ENCODE assay signal across 8 mouse cellular contexts in the genomic region with DNA sequence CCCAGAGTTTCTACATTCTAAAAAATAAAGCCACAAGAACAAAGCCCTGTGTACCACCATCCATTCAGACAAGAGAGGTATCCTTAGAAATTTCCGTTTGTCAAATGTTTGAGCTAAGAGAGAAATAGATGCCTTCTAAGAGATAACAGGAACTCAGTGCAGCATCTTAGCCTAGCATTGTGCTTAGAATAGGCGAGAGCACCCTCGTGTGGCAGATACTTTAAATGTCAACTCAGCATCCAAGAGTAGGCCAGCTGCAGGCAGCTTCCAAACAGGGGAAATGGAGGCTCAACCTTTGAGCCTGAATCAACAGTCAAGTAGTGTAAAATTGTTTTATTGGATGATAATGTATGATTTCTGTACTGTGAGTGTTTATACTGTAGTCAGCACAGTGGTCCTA. TPM values are rescaled to one million over a fixed set of nuclear protein-coding genes. Genes with fewer than 3 reads are reported as not detected.
DNase-seq lines count a peak whose midpoint lies in the region; ATAC-seq and TF ChIP-seq lines count a peak whose summit lies in the region.

No protein-coding gene starts in this region.

- 0 out of 2 replicates have a peak, but pooled peaks have one; percentile 66 for ATAC-seq in intestine, embryonic 14.5 days (replicated peaks; ENCODE audit: low FRiP score, low TSS enrichment, low read depth)
- peak; percentile 91 for ATAC-seq in midbrain, embryonic 16.5 days

- no peak overlapping the region for H3K4me3 ChIP-seq in thymus, adult 2 months (ENCODE audit: control insufficient read depth, insufficient read depth, low read length)
- no peak overlapping the region for H3K4me3 ChIP-seq in intestine, embryonic 14.5 days (ENCODE audit: low read depth, low read length)
- no peak overlapping the region for H3K4me3 ChIP-seq in midbrain, embryonic 16.5 days (ENCODE audit: low read depth, low read length)

- H3K9me3 ChIP-seq in intestine, embryonic 14.5 days (ENCODE audit: control insufficient read depth, low read length), result no peaks in the 10 kb centered on the region
- no peaks in the 10 kb centered on the region for H3K9me3 ChIP-seq in midbrain, embryonic 16.5 days (replicated peaks; ENCODE audit: control insufficient read depth, low read length, poor library complexity, severe bottlenecking)

- DNase-seq in thymus, adult 2 months, result peak; percentile 67
- no peak for DNase-seq in thymus, adult 18-20 months
- peak; percentile 67 to 72 for DNase-seq in cerebellum, postnatal 14 days
- DNase-seq in gastrocnemius, adult 18-20 months (ENCODE audit: low spot score), result peak; percentile 75
- DNase-seq in intestine, embryonic 14.5 days (ENCODE audit: low spot score), result peak; percentile 63
- peak; percentile 45 to 74 for DNase-seq in left cerebral cortex, postnatal 36 days (ENCODE audit: low spot score in 2 of 2)
- DNase-seq in splenic B cell, adult 2 months (ENCODE audit: low read depth, low spot score), result peak; percentile 81

- no peak for TF ChIP-seq CTCF in thymus, adult 2 months (IDR thresholded peaks at IDR 0.05; ENCODE audit: borderline replicate concordance, control insufficient read depth, extremely low read depth, insufficient read depth, low read length, poor library complexity)

- H3K4me1 ChIP-seq in thymus, adult 2 months (replicated peaks; ENCODE audit: control insufficient read depth, insufficient read depth, low read length), result no peaks in the 10 kb centered on the region
- no peaks in the 10 kb centered on the region for H3K4me1 ChIP-seq in intestine, embryonic 14.5 days (replicated peaks; ENCODE audit: control insufficient read depth, insufficient read depth, low read length)
- H3K4me1 ChIP-seq in midbrain, embryonic 16.5 days (ENCODE audit: control insufficient read depth, insufficient read depth, low read length), result peaks cover 6% of the 10 kb centered on the region

- no peak for TF ChIP-seq POLR2A in thymus, adult 2 months (IDR thresholded peaks at IDR 0.05; ENCODE audit: control insufficient read depth, extremely low read depth, insufficient read depth, low read length, poor library complexity)

- no peak overlapping the region for H3K27ac ChIP-seq in thymus, adult 2 months (ENCODE audit: control insufficient read depth, insufficient read depth, low read length)
- no peak overlapping the region for H3K27ac ChIP-seq in intestine, embryonic 14.5 days (ENCODE audit: low read depth)
- H3K27ac ChIP-seq in midbrain, embryonic 16.5 days (ENCODE audit: low read length), result no peak overlapping the region

- H3K27me3 ChIP-seq in thymus, adult 2 months (ENCODE audit: control insufficient read depth, insufficient read depth, low read length), result no peaks in the 10 kb centered on the region
- H3K27me3 ChIP-seq in intestine, embryonic 14.5 days (replicated peaks; ENCODE audit: control insufficient read depth, insufficient read depth, low read length), result no peaks in the 10 kb centered on the region
- no peaks in the 10 kb centered on the region for H3K27me3 ChIP-seq in midbrain, embryonic 16.5 days (ENCODE audit: control insufficient read depth, insufficient read depth, low read depth, low read length)
- H3K27me3 ChIP-seq in splenic B cell, adult 2 months (ENCODE audit: control insufficient read depth, insufficient read depth, low read length, poor library complexity, severe bottlenecking), result no peaks in the 10 kb centered on the region

- H3K4me2 ChIP-seq in intestine, embryonic 14.5 days (ENCODE audit: low read length), result no peak overlapping the region
- no peak overlapping the region for H3K4me2 ChIP-seq in midbrain, embryonic 16.5 days (ENCODE audit: low read length)

- H3K9ac ChIP-seq in intestine, embryonic 14.5 days (ENCODE audit: low read length), result no peak overlapping the region
- H3K9ac ChIP-seq in midbrain, embryonic 16.5 days (ENCODE audit: low read depth, low read length), result no peak overlapping the region

- intact Hi-C loops in left cerebral cortex, postnatal 36 days (cut with DNase I), result loop anchor here (2.0 to 10.0 kb wide), 4 partner anchors 73 to 850 kb away; a partner anchor contains a TSS

- H3K36me3 ChIP-seq in thymus, adult 2 months (ENCODE audit: control insufficient read depth, insufficient read depth, low read length), result no peaks in the 10 kb centered on the region
- H3K36me3 ChIP-seq in intestine, embryonic 14.5 days (ENCODE audit: control insufficient read depth, insufficient read depth, low read length), result no peaks in the 10 kb centered on the region
- H3K36me3 ChIP-seq in midbrain, embryonic 16.5 days (ENCODE audit: control insufficient read depth, insufficient read depth, low read length), result no peaks in the 10 kb centered on the region
- no peaks in the 10 kb centered on the region for H3K36me3 ChIP-seq in splenic B cell, adult 2 months (ENCODE audit: control insufficient read depth, insufficient read depth, low read length, poor library complexity, severe bottlenecking)

- 0% methylated on average over 3 of the region's 3 CpGs for whole genome bisulfite sequencing in thymus, adult 2 months
- under 1% methylated on average over 3 of the region's 3 CpGs for WGBS in intestine, embryonic 14.5 days
- 1% methylated on average over 3 of the region's 3 CpGs for WGBS in midbrain, embryonic 16.5 days

RNA-seq across cellular contexts. Expression of a gene that starts 17.4 kb away (rescaled TPM):
- 61.8 and 63.3 TPM in 2 replicates for polyA plus RNA-seq in thymus, adult 2 months (2012; rRNA removed)
- 1 to 10 TPM; 6.6 to 7.5 TPM for total RNA-seq in gastrocnemius, adult 18-20 months (2021)
- 88.9 and 104 TPM in 2 replicates for polyA plus RNA-seq in intestine, embryonic 14.5 days (2014; fragmentation: Nextera tagmentation; extraction: Ambion mirVana)
- total RNA-seq in left cerebral cortex, postnatal 36 days (2021), result 10 to 100 TPM; 11.5 to 11.9 TPM
- 36.8 and 43.5 TPM in 2 replicates for polyA plus RNA-seq in midbrain, embryonic 16.5 days (2015; fragmentation: Nextera tagmentation; extraction: Ambion mirVana)

RNA-seq across cellular contexts. Expression of a gene that starts 25.9 kb away (rescaled TPM):
- polyA plus RNA-seq in thymus, adult 2 months (2012; rRNA removed), result 7.4 and 8.7 TPM in 2 replicates
- total RNA-seq in gastrocnemius, adult 18-20 months (2021), result 10 to 100 TPM; 17.9 to 26.9 TPM
- 17.9 and 21.6 TPM in 2 replicates for polyA plus RNA-seq in intestine, embryonic 14.5 days (2014; fragmentation: Nextera tagmentation; extraction: Ambion mirVana)
- 10 to 100 TPM; 27.6 to 28.1 TPM for total RNA-seq in left cerebral cortex, postnatal 36 days (2021)
- polyA plus RNA-seq in midbrain, embryonic 16.5 days (2015; fragmentation: Nextera tagmentation; extraction: Ambion mirVana), result 15.8 and 16.1 TPM in 2 replicates

Comparison
In these comparisons a context has a peak if more than half of its experiments do, and no peak if none do; other contexts are left out.
1. DNase-seq: peak in thymus, adult 2 months (single experiment), cerebellum, postnatal 14 days (2 of 2), gastrocnemius, adult 18-20 months (single experiment), intestine, embryonic 14.5 days (single experiment), left cerebral cortex, postnatal 36 days (2 of 2) and splenic B cell, adult 2 months (single experiment); none in thymus, adult 18-20 months (0 of 2).